Mouse (Mus musculus) G1E-ER4 (cell line): ENCODE data around the gene Tacc3. TPM values are rescaled to one million over a fixed set of nuclear protein-coding genes. Genes with fewer than 3 reads are reported as not detected.

Source experiments
- GATA1 ChIP-seq: IDR thresholded peaks from one replicate; pipeline ENCODE4 v1.8.0; 2012; ENCODE audit warnings: low read length, inconsistent platforms
- polyA plus RNA-seq: library from polyadenylated mRNA; stranded (reverse); fragments of >175 nt; gene quantifications from 2 replicates; pipeline ENCODE4 v1.2.3, GENCODE M21; 2012

Tacc3 gene
- polyA plus RNA-seq, 1 experiment = 88.8 TPM

DNA sequence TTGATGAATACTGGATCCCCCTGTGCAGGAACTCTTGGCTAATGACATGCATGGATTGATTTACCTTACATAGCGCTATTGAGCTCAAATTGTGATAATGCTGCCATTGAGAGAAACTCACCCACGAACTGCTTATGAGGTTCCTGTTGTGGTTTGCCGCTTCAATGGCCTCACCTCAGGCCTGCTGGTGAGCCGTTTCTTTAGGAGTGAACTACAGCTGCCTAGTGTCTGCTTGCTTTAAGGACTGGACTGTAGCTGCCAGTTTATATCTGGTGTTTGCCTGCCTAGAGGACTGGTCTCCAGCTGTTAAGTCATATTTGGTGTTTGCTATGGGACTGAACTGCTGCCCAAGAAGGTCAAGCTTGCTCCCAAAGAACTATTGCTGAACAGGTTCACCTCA lies 25.0 kb downstream of the Tacc3 start:
- no peak for TF ChIP-seq GATA1

DNA sequence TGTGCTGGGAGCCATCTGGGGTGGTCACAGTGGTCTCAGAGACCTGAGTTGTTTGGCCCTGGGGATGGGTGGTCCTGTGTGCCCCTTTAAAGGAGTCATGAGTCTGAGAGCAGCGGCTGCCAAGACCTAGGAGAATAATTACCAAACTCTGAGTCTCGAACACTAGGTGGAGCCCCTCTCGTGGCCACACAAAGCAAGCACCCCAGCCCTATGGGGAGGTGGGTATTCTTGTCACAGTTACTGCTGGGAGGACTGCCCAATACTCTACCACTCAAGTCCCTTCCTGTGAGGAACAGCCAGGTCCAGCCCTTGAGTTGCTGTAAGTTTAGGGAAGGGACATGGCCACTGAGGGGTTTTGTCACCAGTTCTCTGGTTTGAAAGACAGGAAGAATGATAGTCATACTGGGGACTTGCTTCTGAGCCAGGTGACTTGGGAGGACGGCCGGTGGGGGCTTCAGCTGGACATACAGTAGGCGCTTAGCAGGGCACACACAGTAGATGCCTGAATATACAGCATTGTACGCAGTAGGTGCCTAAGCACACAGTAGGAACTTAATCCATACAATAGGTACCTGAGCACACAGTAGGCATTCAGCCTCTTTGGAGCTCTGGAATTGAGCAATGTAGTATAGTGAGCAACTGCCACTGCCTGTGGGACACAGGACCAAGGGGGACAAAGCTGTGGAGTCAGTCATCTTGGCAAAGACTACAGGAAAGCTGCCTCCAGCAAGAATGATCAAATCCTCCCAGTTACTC lies 26.1 kb downstream of the Tacc3 start:
- TF ChIP-seq GATA1 = no peak

GRCm38 (mm10) chr5:33684932-33685331 lies 27.0 kb downstream of the Tacc3 start:
- no peak for TF ChIP-seq GATA1

DNA sequence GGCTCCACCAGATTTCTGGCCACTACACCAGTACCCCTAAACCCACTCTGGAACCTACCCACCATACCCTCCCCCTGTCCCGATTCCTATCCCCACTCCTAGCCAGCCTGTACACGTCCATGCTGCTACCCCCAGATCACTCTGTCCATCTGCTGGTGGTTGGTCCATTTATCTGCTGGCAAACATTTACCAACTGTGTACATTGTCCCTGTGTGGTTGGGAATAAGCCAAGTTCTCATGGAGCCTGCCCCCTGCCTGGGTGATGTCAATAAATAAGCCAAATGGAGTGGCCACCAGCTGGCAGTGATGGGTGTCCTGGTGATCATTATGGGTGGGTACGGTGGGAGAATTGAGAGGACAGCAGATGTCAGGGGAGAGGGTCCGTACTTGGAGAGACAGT lies 29.2 kb downstream of the Tacc3 start:
- no peak for TF ChIP-seq GATA1

DNA sequence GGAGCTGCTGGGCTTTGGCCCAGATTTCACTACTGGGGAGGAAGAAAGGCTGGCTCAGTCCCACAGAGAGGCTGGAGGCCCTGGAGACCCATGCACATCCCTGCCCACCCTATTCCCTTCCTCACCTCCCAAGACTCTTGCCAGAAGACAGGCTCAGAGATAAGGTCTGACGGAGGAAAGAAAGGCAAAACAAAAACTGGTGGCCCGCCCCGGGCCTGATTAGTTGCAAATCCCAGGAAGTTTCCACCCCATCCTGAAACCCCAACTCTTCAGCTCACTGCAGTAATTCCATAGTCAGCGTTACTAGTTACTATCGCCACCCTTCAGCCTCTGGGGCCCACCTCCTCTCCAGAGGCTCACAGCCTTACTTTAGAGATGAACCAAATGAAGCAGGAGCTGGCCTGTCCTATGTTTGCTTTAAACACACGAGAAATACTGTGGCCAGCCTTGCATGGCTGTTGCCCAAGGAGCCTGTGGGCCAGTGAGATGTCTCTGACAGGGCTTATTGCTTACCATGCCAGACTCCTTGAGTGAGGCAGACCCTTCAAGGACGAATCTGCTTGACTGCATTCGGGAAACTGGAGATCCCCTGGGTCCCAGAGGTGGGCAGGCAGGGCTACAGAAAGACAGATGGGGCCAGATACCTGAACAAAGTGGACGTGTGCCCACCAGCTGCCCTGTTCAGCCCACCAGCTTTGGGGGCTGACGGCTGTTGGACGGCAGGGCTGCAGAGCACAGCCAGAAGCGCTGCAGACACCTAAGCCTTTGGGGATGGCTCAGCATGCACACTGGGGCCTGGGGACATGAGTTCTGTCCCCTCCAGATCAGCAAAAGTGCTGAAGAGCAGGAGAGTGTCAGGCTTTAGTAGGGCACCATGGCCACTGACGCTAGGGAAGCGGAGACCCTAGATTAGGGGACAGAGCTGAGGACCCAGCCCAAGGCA lies 30.6 kb downstream of the Tacc3 start:
- no peak for TF ChIP-seq GATA1

DNA sequence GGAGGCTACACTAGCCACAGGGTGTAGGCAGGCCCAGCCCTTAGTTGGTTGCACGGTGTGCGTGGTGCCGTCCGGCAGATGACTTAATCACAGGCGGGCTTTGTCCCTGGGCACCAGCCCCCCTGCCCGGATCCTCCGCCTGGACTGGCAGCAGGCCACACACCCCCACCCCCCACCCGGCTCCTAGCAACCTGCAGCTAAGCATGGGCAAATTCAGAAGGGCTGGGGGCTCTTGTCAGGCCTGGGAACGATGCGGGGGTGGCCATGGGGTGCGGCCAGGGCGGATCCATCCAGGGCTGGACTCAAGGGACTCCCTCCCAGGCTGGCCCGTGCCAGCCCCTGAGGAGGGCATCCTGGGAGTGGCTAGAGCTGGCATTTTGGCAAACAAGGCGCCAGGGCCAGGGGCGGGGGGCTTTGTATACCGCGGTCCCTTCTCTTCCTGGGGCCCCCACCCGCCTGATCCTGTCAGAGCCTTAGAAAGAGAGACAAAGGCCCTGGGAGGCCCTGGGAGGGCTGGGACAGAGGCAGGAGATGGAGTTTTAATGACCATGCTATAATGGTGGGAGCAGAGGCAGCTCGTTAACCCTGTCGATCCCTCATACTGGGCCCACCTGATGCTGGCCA lies 31.4 kb downstream of the Tacc3 start:
- TF ChIP-seq GATA1 = no peak

GRCm38 (mm10) chr5:33689852-33690645 lies 32.1 kb downstream of the Tacc3 start:
- TF ChIP-seq GATA1 = no peak

- TF ChIP-seq GATA1 = no peak
Measured at GRCm38 (mm10) chr5:33692393-33692792, 34.5 kb downstream of the Tacc3 start.

DNA sequence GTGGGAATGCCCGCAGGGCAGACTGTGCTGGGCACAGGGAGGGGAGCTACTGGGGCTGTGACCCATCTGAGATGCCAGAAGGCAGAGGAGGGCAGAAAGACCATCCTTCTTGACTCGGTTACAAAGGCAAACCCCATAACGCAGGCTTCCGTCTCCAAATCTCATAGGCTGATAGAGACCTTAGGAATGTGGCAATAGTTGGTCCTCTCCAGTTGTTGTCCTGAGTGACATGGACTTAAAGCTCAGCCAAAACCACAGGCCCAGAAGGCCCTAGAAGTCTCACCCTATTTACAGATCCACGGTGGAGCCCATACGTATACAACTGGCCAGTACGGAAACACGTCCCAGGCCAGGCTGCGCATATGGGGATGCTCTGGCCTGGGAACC lies 36.5 kb downstream of the Tacc3 start:
- TF ChIP-seq GATA1 = no peak

- no peak for TF ChIP-seq GATA1
Measured at GRCm38 (mm10) chr5:33694848-33695717, 37.2 kb downstream of the Tacc3 start.

GRCm38 (mm10) chr5:33695718-33696121 lies 37.8 kb downstream of the Tacc3 start:
- no peak for TF ChIP-seq GATA1

DNA sequence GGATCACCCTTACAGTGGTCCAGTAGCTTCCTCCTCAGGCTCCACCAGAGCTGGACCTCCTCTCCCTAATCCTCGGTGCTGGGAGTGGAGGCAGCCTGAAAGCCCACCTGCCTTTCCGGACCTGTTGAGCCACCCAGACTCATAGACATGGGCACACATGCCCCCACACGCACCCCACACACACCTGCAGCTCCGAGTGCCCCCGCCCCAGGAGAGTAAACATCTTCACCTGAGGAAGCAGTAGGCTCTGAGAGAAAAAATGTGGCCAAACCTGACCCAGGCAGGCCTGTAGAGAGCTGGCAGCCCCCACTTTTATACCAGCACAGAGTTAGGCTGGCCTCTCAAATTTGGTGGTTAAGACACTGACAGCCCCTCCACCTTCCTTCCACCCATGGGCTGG lies 38.5 kb downstream of the Tacc3 start:
- no peak for TF ChIP-seq GATA1

GRCm38 (mm10) chr5:33697534-33697933 lies 39.6 kb downstream of the Tacc3 start:
- TF ChIP-seq GATA1 = no peak

GRCm38 (mm10) chr5:33697947-33698512 lies 40.1 kb downstream of the Tacc3 start:
- no peak for TF ChIP-seq GATA1
